Mouse (Mus musculus): ENCODE data around the gene Cnnm1. TPM values are rescaled to one million over a fixed set of nuclear protein-coding genes. Genes with fewer than 3 reads are reported as not detected.

Cnnm1 gene
- total and polyA plus RNA-seq, 3 experiments = 0.04 TPM; not detected in 2

DNA sequence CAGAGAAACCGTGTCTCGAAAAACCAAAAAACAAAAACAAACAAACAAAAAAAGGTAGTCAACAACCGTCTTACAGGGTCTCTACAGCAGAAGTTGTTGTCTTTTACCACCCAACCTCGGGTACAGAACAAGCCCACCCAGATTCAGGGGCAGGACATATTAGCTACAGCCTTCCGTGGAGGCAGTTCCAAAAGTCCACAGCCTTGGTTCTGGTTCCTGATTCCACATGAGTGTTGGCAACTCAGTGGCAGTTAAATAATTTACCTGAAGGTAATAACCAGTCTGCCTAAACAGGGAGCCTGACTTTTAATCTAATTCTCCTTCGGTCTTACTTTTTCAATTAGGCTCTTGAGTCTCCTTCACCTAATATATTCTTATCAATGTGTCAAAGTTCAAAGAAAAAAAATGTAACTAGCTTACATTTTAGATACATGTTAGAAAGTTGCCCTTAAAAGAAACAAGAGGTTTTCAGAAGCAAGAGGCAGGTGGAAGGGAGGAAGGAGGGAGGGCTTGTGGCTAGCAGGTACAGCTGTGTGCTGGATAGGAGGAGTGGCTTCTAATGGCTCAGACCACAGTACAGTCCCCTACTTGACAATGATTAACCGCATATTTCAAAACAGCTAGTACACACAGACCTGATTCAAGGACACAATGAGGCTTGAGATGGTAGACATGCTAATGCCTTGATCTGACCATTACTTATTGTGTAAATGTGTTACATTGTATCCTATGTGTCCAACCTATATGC lies 23.5 kb downstream of the Cnnm1 start:
- no peak for DNase-seq (ENCODE audit: low read depth, low spot score)
- Histone ChIP-seq H3K79me2 (ENCODE audit: control insufficient read depth, insufficient read depth, low read length, poor library complexity) (no peaks in the 10 kb centered on the region), H3K36me3 (ENCODE audit: control insufficient read depth in 1 of 2, insufficient read depth in 2 of 2, low read length in 2 of 2) (no peaks in the 10 kb centered on the region), H3K27me3 (ENCODE audit: control insufficient read depth in 1 of 2, insufficient read depth in 2 of 2, low read length in 2 of 2) (peaks cover 9 to 17% of the 10 kb centered on the region in 2 experiments), H3K9me3 (replicated peaks; ENCODE audit: insufficient read depth, low read length) (no peaks in the 10 kb centered on the region), H3K27ac (ENCODE audit: control insufficient read depth, low read depth, low read length) (no peak overlapping the region), H3K9ac (ENCODE audit: control insufficient read depth, low read depth, low read length, poor library complexity, severe bottlenecking) (no peak overlapping the region), H3K4me1 (ENCODE audit: control insufficient read depth in 1 of 2, insufficient read depth in 2 of 2, low read length in 2 of 2) (no peaks in the 10 kb centered on the region), H3K4me3 (ENCODE audit: control insufficient read depth in 1 of 2, insufficient read depth in 1 of 2, low read depth in 2 of 2, low read length in 2 of 2) (no peak overlapping the region)
- no peak for TF ChIP-seq TAL1 (IDR thresholded peaks at IDR 0.05; ENCODE audit: low read length)
- TF ChIP-seq ZMIZ1 (IDR thresholded peaks at IDR 0.05; ENCODE audit: low read depth, low read length) = no peak
- TF ChIP-seq SMC3 (IDR thresholded peaks at IDR 0.05; ENCODE audit: low read depth, low read length) = no peak
- TF ChIP-seq USF1 (IDR thresholded peaks at IDR 0.05; ENCODE audit: low read depth, low read length) = no peak
- TF ChIP-seq USF2 (IDR thresholded peaks at IDR 0.05; ENCODE audit: borderline replicate concordance in 1 of 2, insufficient read depth in 1 of 2, low read depth in 1 of 2, low read length in 2 of 2) = no peak
- no peak for TF ChIP-seq RAD21 (IDR thresholded peaks at IDR 0.05; ENCODE audit: low read depth, low read length)
- TF ChIP-seq EP300 (IDR thresholded peaks at IDR 0.05; ENCODE audit: low read depth in 1 of 2, low read length in 2 of 2) = no peak
- no peak for TF ChIP-seq MAFK (IDR thresholded peaks at IDR 0.05; ENCODE audit: borderline replicate concordance, low read depth, low read length)
- no peak for TF ChIP-seq CTCF (IDR thresholded peaks at IDR 0.05 in 2 of 3, conservative IDR thresholded peaks at IDR 0.05 in 1 of 3; ENCODE audit: control insufficient read depth in 1 of 3, insufficient read depth in 1 of 3, low read depth in 2 of 3, low read length in 3 of 3, poor library complexity in 1 of 3, severe bottlenecking in 1 of 3)
- TF ChIP-seq ELF1 (IDR thresholded peaks at IDR 0.05; ENCODE audit: low read depth, low read length) = no peak
- TF ChIP-seq MXI1 (IDR thresholded peaks at IDR 0.05; ENCODE audit: low read depth, low read length) = no peak
- no peak for TF ChIP-seq JUND (IDR thresholded peaks at IDR 0.05; ENCODE audit: low read depth, low read length)

DNA sequence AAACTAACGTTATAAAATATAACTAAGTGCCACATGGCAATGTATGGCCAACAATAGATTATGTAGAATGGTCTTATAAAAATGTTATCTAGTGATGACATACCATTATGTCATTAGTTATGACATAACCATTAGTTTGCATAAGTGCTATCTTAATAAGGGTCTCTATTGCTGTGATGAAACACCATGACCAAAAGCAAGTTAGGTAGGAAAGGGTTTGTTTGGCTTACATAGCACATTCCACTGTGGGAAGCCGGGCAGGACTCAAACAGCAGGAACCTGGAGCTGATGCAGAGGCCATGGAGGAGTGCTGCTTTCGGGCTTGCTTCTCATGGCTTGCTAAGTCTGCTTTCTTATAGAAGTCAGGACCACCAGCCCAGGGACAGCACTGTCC lies 24.1 kb downstream of the Cnnm1 start:
- Histone ChIP-seq H3K36me3 (ENCODE audit: control insufficient read depth in 1 of 2, insufficient read depth in 2 of 2, low read length in 2 of 2) (no peaks in the 10 kb centered on the region), H3K9me3 (replicated peaks; ENCODE audit: insufficient read depth, low read length) (no peaks in the 10 kb centered on the region), H3K79me2 (ENCODE audit: control insufficient read depth, insufficient read depth, low read length, poor library complexity) (no peaks in the 10 kb centered on the region), H3K27me3 (ENCODE audit: control insufficient read depth in 1 of 2, insufficient read depth in 2 of 2, low read length in 2 of 2) (peaks cover 9 to 18% of the 10 kb centered on the region in 2 experiments), H3K9ac (ENCODE audit: control insufficient read depth, low read depth, low read length, poor library complexity, severe bottlenecking) (no peak overlapping the region), H3K4me3 (ENCODE audit: control insufficient read depth in 1 of 2, insufficient read depth in 1 of 2, low read depth in 2 of 2, low read length in 2 of 2) (no peak overlapping the region), H3K4me1 (ENCODE audit: control insufficient read depth in 1 of 2, insufficient read depth in 2 of 2, low read length in 2 of 2) (no peaks in the 10 kb centered on the region), H3K27ac (ENCODE audit: control insufficient read depth, low read depth, low read length) (no peak overlapping the region)
- no peak for DNase-seq (ENCODE audit: low read depth, low spot score)
- TF ChIP-seq RAD21 (IDR thresholded peaks at IDR 0.05; ENCODE audit: low read depth, low read length) (no peak), MYB (IDR thresholded peaks at IDR 0.05; ENCODE audit: low read depth, low read length) (no peak), NRF1 (IDR thresholded peaks at IDR 0.05; ENCODE audit: insufficient read depth, low read depth, low read length, poor library complexity, severe bottlenecking) (no peak), ZC3H11A (IDR thresholded peaks at IDR 0.05; ENCODE audit: low read depth, low read length) (no peak), TCF12 (IDR thresholded peaks at IDR 0.05; ENCODE audit: low read depth, low read length) (no peak), BHLHE40 (IDR thresholded peaks at IDR 0.05; ENCODE audit: borderline replicate concordance, low read depth, low read length) (no peak), GABPA (IDR thresholded peaks at IDR 0.05; ENCODE audit: low read depth, low read length) (no peak), MEF2A (IDR thresholded peaks at IDR 0.05; ENCODE audit: extremely low read depth, insufficient replicate concordance, low read depth, low read length, poor library complexity, severe bottlenecking) (no peak), ETS1 (IDR thresholded peaks at IDR 0.05; ENCODE audit: low read depth, low read length) (no peak), KAT2A (conservative IDR thresholded peaks at IDR 0.05; ENCODE audit: low read depth, low read length) (no peak), CHD1 (IDR thresholded peaks at IDR 0.05; ENCODE audit: low read depth, low read length) (no peak), CHD2 (IDR thresholded peaks at IDR 0.05; ENCODE audit: low read length) (no peak), CTCF (IDR thresholded peaks at IDR 0.05 in 2 of 3, conservative IDR thresholded peaks at IDR 0.05 in 1 of 3; ENCODE audit: control insufficient read depth in 1 of 3, insufficient read depth in 1 of 3, low read depth in 2 of 3, low read length in 3 of 3, poor library complexity in 1 of 3, severe bottlenecking in 1 of 3) (no peak), MAZ (IDR thresholded peaks at IDR 0.05; ENCODE audit: low read depth, low read length) (no peak), MYC (IDR thresholded peaks at IDR 0.05; ENCODE audit: low read depth, low read length) (no peak), E2F4 (IDR thresholded peaks at IDR 0.05; ENCODE audit: borderline replicate concordance, low read depth, low read length) (no peak), USF1 (IDR thresholded peaks at IDR 0.05; ENCODE audit: low read depth, low read length) (no peak), GATA1 (IDR thresholded peaks at IDR 0.05; ENCODE audit: low read depth, low read length) (no peak), USF2 (IDR thresholded peaks at IDR 0.05; ENCODE audit: borderline replicate concordance in 1 of 2, insufficient read depth in 1 of 2, low read depth in 1 of 2, low read length in 2 of 2) (no peak)
